Mouse (Mus musculus) spleen, adult 18-20 months (tissue): Measurements from ENCODE around the gene Galnt9.

ENCODE experiments used
- DNase-seq, 2 experiments: peaks; one replicate each; pipeline ENCODE4 v3.0.0; 2022; ENCODE audit warnings: mixed read lengths in 2 of 2

Galnt9 gene

DNA sequence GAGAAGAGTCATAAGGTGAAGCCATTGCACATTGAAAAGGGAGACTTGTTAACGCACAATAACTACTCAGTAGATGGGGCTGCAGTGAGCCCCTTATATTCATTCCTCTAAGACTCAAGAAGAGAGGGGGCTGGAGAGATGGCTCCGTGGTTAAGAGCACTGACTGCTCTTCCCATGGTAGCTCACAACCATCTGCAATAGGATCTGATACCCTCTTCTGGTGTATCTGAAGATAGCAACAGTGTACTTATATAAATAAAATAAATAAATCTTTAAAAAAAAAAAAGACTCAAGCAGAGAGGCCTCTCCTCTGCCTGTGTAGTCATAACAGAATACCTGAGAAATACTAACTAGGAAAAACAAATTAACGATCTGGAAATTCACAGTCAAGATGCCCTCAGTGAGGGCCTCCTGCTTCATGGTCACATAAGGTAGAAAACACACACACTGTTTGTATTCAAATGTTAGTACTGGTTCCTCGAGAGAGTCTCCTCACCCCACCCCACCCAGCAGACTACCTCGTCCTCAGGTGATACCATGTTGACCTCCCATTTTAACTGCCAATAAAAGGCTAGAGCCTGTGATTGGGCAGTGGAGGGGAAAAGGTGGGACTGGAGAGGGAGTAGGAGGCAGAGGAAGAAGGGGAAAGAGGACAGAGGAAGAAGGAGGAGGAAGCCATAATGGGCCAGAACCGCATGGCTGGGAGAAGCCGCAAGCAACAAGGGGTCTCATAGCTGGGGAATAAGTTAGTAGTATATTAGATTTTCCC, 94.3 kb downstream of the Galnt9 start:
- DNase-seq: no peak

DNA sequence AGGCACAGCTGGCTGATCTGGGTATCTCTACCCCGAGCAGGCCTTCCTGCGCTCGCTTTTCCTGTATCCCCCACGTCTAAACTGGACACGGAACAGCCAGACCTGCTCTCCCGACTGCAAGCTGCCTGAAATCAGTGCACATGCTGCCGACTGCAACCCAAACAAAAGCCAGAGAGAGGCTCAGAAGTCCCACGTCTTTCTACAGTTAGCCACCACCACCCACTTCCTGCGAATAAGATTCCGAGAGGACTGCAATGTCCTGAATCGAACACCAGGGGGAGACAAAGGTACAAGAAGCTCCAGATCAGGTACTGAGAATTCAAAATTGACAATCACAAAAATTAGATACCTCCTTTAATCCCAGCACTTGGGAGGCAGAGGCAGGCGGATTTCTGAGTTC, 95.3 kb downstream of the Galnt9 start:
- peak; percentile 49 to 70 for DNase-seq

GRCm38 (mm10) chr5:110646377-110646776, 102.2 kb downstream of the Galnt9 start:
- no peak for DNase-seq

DNA sequence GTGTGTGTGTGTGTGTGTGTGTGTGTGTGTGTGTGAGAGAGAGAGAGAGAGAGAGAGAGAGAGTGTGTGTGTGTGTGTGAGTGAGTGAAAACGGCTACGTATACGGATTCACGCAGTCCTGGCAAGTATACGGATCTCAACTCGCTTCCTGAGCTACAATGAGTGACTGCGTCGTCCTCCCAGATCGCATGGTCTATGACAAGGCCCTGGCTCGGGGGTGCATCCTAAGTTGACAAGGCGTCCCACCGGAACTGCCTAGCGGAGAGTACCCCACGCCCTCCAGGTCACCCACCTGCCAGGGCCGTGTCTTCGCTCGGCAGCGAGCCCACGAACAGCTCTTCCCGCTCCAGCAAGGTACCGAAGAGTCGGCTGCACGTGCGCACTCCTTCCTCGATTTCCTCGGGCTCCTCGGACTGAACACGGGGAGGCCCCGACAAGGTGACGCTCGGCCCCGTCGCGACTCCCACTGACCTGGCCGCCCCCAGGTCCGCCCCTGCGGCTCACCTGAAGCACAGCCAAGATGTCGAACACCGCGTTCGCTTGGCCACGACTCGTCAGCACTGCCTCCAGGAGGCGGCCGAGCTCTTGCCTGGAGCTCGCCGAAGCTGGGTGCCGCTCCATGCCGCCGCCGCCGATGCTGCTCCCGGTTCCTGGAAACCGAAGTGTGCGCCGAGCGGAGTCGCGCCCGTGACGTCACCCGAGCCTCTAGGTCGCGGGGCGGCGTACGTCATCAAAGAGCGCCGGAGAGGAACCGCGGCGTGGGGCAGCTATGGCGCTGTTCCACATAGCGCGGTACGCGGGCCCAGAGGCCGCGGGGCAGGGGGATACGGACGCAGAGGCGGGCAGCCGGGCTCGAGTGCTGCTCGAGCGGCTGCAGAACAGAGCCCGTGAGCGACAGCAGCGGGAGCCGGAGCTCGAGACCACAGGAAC, 108.8 kb downstream of the Galnt9 start, which contains the start of the genes Noc4l and Ddx51:
TSS of gene Noc4l (minus strand) at position 699 of the 930 bp plus-strand sequence.
TSS of gene Ddx51 (plus strand) at position 733 of the 930 bp plus-strand sequence.
- peak; percentile 88 to 97 for DNase-seq

- no peak for DNase-seq
These were observed 109.5 kb downstream of the Galnt9 start for GRCm38 (mm10) chr5:110653686-110654085.

DNA sequence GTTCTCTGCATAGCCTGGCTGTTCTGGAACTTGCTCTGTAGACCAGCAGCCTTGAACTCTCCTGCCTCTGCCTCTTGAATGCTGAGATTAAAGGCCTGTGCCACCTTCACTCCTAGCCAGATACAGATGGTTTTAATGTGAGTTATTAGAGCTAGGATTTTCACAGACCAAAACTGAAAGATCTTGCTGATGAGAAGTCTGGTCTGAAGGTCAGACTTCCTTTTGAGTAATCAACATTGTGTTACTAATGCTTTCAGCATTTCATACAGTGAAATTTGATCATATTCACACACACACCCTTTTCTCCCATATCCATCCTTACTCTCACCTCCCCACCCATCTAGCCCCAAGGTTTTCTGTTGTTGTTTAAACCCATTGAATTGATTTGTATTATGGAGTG, 115.5 kb downstream of the Galnt9 start:
- no peak for DNase-seq

DNA sequence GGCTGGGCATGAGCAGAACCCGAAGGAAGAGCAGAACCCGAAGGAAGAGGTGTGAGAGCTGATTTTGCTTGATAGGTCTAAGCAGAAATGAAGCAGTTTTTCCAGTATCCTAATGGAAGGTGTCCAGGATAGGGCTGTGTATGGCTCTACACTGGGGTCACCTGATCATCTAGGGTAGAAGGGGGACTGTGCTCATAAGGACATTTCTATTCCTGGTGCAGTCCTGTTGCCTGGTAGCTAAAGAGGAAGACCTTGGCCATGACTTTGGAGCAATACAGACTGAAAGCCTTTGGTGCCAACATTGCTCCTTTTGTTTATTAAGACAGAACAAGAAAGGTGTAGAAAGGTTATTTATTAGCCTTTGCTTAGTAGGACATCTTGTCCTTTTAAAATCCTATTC, 119.9 kb downstream of the Galnt9 start:
- no peak for DNase-seq

- no peak for DNase-seq
These were observed 120.7 kb downstream of the Galnt9 start for GRCm38 (mm10) chr5:110664750-110665269.

GRCm38 (mm10) chr5:110665486-110666121, 121.4 kb downstream of the Galnt9 start:
- no peak for DNase-seq
